Mouse (Mus musculus) kidney, postnatal 14 days (tissue): ENCODE measurements around the gene Hcls1.

Source experiments
- DNase-seq: peaks from one replicate; pipeline ENCODE4 v3.0.0; 2022; ENCODE audit warnings: mixed read lengths

Gene Hcls1

DNA sequence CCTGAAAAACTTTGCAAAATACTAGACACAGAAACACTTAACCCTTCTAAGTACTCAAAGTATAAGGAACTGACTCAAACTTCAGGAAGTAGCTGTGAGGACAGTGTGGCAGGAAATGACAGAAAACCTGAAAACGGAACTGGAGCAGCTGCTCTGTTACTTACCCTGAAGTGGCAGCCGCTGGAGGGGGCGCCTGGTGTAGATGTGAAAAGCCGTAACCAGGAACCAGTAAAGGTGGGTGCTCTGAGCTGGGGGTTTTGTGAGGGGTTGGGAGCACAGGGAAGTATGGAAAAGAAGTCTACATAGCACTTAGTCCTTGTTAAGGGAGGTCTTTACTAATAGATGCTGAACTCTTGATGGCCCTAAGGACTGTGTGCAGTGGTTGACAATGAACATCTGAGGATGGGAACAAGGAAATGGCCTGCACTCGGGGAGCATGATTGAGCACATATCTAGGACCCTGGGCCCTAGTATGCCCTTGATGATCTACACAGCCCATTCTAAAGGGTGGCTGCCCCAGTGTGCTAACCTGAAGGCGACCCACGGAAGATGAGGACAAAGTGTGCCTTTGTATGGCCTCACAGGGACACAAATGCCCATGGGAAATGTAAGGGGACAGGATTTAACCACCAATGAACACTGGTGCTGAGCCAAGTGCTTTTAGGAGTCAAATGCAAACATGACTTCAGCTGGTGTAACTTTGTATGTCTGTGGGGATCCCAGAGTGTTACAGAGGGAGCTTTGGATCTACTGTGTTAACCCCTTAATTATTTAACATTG, at the start of gene Hcls1:
Gene Hcls1, plus strand, starts transcription at position 143 of the 780 bp plus-strand sequence.
- peak; percentile 20 for DNase-seq

DNA sequence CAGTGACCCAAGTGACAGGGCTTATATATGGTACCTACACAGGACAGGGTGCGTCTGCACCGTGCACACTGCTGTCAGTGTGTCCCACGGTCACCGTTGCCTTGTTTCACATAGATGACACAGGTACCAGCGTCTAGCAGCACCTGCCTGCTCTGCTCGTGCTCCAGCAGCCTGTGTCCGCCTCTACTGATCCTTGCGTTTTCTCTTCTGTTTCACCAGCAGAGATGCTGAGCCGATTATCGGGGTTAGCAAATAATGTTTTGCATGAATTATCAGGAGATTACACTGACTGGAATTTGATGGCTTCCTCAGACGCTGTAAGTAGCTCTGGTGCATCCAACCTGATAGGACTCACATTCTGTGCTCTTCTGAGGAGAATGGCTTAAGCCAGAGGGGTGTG, 48.9 kb upstream of the Hcls1 start:
- DNase-seq: no peak

DNA sequence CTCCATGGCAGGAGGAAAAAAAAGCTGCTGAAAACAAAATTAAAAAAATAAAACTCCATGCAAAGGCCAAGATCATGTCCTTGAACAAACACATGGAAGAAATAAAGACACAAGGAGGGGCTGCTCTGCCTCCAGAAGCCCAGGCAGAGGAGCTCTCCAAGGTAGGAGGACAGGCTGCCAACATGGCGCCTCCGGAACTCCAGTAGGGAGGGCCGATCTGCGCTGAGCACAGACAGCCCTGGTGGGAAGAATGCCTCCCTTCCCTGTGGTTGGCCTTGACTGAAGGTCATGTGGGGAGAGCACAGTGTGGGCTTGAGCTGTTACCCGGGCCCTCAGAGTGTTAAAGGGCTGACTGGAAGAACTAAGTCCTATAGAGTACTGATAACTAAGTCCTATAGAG, 47.2 kb upstream of the Hcls1 start:
- DNase-seq: no peak

DNA sequence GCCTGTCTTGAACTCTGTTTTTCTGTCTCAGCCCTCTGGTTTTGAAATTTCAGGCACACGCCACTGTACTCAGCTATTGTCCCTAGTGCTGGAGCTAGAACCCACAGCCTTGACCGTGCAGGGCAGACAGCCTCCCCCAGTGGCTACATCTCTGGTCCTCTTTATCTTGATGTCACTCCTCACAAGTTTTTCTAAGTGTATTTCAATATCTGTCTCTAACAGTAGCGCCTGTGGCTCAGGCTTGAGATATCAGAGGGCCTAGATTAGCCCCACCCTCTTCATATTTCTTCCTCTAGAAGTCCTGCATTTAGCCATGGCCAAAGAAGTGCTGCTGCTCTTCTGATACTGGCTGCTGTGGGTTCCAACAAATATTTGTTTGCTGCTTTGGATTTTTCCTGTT, 44.2 kb upstream of the Hcls1 start:
- DNase-seq: no peak

DNA sequence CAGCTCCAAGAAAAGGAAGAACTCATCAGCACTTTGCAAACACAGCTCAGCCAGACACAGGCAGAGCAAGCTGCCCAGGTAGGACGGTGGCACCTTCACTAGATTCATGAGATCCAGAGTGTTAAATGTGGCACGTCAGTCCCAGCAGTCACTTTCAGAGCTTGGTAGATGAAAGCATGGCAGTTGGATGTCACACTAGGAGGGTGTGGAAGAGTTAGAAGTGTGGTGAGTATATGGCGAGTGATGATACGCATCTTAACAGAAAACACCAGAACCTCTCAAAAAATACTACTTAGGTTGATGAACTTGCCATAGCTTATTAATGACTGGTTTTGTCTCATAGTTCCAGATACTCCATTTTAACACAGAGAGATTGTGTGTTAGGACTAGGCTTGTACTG, 43.4 kb upstream of the Hcls1 start:
- DNase-seq: no peak

DNA sequence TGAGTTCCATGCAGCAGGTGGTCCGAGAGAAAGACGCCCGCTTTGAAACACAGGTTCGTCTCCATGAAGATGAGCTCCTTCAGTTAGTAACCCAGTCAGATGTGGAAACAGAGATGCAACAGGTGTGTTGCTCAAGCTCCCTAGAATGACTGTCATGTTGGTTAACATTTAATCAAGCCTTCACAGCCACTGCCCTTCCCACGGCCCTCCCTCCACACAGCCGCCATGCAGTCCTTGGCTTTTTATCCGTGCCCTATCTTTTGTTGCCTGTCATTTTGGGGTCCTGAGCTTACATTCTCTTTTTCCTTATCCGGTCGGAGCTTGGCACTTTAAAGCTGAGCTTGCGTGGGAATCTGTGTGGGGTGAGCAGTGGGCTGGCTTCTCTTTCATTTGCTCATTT, 41.5 kb upstream of the Hcls1 start:
- no peak for DNase-seq

DNA sequence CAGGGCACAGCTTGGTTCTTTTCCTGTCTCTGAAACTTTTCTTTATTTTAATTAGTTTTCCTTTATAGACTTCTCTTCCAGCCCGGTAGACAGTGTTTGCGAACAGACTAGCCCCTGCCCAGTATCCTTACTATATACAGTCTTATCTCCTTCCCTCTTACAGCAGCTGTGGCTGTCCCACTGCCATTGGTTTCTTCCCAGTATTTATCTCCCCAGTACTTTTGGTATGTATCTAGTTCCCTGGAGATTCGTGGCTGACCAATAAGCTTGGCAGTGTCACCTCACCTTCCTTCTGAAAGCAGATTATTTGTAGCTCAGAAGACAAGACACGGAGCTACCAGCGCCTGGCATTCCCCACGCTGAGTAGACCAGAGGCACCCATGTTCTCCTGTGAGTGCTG, 38.1 kb upstream of the Hcls1 start:
- no peak for DNase-seq

DNA sequence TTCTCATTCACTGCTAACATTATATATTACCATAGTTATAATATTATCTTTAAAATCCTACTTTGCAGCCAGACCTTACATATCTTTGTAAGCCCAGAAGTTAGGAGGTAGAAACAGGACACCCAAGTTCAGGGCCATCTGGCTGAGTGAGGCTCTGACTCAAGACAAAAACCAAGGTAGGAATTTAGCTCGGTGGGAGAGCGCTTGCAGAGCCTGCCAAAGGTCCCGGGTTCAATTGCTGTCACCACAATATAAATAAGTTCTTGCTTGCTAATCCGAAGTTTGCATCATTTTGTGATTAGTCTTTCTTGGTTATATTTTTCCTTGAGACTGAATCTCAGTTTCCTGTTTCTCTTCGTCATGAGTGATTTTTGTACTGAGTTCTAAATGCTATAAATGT, 31.6 kb upstream of the Hcls1 start:
- no peak for DNase-seq

DNA sequence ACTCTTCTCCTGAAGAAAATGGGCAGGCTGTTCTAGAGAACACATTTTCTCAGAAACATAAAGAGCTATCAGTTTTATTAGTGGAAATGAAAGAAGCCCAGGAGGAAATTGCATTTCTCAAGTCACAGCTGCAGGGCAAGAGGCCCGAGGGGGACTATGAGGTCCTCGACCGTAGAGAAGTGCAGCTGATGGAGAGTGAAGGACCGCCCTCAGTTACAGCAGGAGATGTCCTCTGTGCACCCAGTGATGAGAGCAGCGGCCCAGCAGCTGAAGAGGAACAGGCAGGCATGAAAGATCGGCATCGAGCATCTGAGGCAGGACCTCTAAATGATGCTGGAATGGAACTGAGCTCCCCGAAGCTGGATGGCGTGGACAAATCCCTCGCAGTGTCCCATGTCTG, 22.9 kb upstream of the Hcls1 start:
- no peak for DNase-seq

DNA sequence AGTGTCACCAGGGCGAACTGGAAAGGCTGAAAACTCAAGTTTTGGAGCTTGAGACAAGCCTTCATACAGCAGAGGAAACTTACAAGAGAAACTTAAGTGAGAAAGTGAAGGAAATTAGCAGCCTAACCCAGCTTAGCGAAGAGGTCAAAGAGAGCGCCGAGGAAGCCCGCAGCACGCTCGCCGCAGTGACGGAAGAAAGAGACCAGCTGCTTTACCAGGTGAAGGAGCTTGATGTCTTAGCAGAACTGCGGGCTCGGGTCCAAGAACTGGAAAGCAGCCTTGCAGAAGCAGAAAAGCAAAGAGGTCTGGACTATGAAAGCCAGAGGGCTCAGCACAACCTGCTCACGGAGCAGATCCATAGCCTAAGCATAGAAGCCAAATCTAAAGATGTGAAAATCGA, 22.5 kb upstream of the Hcls1 start:
- no peak for DNase-seq

DNA sequence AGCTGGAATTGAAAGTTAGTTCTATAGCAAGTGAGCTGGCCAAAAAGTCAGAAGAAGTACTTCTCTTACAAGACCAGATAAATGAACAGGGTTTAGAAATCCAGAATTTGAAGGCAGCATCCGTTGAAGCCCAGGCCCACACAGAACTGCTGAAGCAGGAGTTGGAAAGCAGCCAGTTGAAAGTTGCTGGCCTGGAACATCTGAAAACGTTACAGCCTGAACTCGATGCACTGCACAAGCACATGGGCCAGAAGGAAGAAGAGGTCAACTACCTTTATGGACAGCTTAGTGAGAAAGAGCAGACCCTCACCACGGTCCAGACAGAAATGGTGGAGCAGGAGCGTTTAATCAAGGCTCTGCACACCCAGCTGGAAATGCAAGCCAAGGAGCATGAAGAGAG, 20.6 kb upstream of the Hcls1 start:
- DNase-seq: peak; percentile 77

DNA sequence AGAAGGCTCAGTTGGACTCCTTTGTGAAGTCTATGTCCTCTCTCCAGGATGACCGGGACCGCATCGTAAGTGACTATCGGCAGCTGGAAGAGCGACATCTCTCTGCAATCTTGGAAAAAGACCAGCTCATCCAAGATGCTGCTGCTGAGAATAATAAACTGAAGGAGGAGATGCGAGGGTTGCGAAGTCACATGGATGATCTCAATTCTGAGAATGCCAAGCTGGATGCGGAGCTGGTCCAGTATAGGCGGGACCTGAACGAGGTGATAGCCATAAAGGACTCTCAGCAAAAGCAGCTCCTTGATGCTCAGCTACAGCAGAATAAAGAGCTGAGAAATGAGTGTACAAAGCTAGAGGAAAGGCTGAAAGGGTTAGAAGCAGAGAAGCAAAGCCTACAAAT, 16.3 kb upstream of the Hcls1 start:
- no peak for DNase-seq

DNA sequence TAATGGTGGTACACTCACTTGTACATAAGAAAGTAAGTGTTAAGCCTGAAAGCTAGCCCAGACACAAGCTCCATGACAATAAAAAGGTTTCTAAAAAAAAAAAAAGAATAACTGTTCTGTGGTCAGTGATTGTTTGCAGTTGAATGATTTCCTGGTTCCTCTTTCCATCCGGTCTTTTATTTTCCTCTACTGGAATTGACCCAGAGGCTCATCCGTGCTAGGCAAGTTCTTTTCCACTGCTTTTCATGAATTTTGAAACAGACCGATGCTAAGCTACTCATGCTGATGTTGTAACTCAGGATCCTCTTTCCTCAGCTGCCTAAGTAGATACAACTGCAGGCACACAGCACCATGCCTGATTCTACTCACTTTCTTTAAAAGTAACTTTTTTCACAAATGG, 14.4 kb upstream of the Hcls1 start:
- no peak for DNase-seq

DNA sequence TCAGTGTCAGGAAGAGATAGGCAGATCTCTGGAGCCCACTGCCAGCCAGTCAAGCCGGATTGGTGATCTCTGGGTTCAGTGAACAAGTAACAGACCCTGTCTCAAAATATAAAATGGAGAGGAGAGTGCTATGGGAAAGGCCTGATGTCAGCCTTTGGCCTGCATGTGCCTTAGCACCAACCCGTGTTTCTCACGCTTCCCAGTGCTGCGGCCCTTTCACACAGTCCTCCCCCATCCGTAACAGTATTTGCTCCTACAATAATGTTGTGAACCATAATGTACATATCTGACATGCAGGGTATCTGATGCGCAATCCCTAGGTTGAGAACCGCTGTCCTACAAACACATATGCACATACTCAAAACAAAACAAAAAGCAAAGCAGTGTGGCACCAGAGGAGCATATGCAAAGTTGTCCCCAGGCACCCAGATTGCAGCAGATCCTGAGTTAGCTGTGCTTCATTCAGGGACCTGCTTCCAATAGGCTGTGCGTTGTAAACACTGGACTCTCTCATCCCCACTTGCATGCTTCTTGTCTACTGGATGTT, 13.6 kb upstream of the Hcls1 start:
- no peak for DNase-seq

DNA sequence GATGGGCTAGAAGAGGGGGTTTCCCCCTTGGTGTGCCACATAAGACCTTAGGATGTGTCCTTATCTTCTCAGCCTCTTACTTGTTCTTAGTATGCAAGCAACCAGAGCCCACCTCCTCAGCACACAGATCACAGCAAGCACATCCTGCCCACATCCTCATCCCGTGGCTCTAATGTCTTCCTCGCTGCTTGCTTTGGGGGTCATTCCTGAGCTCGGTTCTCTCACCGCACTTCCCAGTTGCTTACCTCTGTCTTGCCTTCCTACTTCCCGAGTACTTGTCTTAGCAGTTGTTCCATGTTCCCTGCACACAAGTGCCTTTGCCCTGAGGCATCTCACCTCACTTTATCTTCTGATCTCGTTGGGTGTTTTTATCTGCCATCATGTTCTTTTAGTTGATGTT, 12.8 kb upstream of the Hcls1 start:
- DNase-seq: no peak

DNA sequence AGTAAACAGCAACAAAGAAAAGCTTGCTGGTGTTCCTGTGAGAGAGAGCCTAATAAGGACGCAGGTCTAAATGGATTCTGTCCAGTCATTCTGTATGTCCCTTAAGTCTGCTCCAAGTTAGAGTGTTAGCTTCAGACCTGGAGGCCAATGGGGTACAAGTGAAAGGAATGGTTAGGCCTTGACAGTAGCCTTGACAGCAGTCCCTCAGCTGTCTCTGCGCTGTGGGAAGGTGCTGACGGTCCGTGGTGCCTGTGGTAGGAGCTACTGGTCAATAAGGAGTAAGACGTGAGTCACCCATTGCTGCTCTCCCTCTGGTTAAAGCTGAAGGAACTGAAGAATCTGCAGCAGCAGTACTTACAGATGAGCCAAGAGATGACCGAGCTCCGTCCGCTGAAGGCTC, 10.5 kb upstream of the Hcls1 start:
- DNase-seq: no peak

DNA sequence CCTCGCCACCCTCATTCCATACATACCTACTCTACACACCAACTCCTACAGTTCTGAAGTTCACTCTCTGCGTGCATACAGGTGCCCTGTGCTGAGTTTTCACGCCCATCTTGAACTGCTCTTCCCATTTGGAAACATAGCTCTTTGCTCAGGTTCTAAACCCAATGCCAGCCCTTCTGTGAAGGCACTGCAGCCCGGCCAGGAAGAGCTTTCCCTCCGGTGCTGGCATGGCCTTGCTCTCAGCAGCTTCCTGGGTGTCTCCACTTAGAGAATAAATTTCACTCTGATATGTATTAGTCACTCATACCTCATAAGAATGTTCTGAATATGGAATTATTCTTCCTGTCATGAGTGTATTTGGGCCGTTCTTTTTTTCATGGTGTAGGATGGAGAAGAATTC, 9.4 kb upstream of the Hcls1 start:
- DNase-seq: no peak

DNA sequence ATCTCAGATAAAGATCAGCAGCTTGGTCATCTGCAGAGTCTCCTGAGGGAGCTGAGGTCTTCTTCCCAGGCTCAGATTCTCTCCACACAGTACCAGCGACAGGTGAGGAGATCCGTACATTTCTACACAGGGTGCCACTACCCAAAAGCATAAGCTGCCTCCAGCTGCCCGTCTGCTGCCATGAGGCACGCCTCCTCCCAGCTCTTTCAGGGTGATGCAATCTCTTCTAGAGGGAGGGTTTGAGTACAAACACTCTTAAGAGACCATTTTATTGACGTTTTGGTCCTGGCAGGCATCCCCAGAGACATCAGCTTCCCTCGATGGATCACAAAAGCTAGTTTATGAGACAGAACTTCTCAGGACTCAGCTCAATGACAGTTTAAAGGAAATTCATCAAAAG, 9.0 kb upstream of the Hcls1 start:
- no peak for DNase-seq

DNA sequence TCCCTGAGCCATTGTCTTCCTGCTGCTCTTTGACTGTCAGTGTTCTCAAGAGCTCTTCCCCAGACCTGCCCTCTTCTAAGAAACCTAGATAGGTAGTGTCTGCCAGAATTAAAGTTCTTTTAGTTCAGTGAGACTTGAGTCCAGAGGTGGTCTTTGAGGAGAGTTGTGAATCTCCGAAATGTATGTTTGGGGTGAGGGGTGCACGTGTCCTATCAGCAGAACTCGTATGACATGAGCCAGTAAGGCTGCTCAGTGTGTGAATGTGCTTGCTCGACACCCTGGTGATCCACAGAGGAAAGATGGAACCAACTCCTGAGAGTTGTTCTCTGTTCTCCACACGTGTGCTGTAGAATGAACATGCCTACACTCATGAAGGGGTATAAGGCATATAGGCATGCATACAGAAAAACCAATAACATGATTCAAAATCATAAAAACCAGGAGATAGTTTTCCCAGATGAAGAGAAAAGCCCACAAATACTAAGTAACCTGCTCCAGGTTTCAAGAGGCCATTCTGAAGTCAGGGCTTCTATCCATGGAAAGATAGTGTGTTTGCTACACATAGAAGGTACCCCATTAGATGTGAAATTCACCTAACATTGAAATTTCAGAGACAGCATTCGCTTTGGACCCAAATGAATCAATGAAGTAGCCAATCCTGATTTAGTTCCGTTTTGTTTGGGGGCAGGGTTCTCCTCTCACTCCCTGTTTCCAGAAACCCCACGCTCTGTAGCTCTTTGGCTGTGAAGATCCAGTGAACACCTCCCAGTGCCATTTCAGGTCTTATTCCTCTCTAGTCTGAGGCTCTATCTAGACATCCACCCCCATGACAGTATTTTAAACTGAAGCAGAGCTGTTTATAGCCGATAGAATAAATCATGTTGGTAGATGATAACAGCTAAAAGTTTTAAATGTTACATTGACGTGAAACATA, 8.0 kb upstream of the Hcls1 start:
- no peak for DNase-seq

DNA sequence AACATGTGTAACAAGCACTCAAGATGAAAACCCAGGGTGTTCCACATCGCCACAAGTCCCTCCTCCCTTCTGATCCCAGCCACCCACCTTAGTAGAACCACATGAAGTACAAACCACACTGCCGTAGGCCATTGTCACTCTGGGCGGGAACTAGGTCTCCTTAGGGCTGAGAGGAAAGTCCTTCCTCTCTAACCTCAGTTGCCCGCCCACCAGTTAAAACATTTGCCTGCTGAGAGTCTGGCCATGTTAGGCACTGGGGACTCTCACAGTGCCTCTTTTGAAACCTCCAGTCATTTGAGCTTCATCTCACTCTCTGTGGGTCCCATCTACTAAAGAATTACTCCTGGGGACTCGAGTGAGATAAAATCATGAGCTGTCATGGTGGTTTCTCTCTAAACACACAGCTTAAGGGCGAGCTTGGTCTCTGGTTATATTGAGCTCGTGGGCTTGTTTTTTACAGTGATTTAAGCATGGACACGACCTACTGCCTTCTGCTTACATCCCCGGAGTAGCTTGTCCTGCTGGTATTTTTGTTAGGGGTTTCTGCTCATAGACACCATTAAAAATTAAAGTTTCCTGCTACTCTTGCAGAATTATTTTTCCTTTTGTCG, 7.2 kb upstream of the Hcls1 start:
- no peak for DNase-seq

DNA sequence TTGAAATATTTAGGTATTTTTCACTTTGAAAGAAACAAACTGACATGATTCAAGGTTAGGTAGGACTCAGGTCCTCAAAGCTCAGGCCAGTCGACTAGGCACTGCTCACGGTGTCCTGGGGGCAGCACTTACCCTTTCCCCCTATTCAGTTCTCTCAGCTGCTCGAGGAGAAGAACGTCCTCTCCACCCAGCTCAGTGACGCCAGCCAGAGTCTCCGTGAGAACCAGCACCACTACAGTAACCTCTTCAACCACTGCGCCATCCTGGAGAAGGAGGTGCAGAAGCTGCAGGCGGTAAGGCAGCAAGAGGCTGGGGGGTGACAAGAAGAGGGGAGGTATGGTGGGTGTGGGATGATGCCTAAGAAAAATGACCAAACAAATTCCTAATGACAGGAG, 6.7 kb upstream of the Hcls1 start:
- DNase-seq: no peak

DNA sequence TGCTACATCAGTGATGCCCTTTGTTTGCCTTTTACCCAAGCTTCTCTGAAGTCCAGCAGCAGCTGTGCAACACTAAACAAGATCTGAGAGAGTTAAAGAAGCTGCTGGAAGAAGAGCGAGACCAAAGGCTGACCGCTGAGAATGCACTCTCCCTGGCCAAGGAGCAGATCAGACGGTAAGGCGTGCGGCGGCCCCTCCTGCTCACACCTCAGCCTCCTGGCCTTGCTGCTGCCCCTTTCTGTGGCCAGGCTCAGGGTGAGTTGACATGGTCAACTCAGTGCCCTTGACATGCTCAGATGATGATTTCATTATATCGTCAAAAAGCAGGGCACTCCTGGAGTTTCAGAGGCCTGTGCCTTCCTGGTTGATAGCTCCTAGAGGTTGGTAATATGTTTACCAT, 5.6 kb upstream of the Hcls1 start:
- no peak for DNase-seq
